Mouse (Mus musculus) fat pad, adult 2 months (tissue): Measurements from ENCODE around the gene Cd300e.

Experiments
- DNase-seq: peaks from one replicate; pipeline ENCODE4 v3.0.0-alpha.2; 2011; ENCODE audit warnings: low read depth, low spot score; ENCODE audit errors: extremely low read depth

Gene Cd300e

DNA sequence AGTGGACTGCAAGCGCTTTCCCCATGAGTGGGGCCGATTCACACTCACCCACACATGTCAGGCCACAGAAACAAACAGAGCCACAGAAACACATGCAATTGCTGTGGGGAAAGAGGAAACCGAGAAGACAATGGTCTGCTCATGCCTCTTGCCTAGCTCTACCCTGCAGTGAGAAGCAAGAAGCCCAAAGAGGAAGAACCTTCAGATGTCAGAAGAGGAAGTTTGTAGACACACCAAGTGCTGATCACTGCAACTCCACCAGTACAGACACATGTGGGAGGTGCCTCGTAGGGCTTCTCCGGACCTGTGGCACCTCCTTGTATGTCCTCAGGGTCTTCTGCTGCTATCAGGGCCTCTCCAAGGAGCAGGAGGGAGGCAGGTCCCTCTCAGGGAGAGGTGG lies 57.9 kb downstream of the Cd300e start:
- no peak for DNase-seq
